Mouse (Mus musculus) ES-Bruce4 (cell line): ENCODE measurements around the gene Shank2.

Experiments
- CTCF ChIP-seq: IDR thresholded peaks from one replicate; pipeline ENCODE4 v1.8.1; 2011; ENCODE audit warnings: low read depth, low read length
- POLR2A ChIP-seq: IDR thresholded peaks from one replicate; pipeline ENCODE4 v1.8.1; 2011; ENCODE audit warnings: low read length; ENCODE audit not compliant: insufficient read depth

GRCm38 (mm10) chr7:144081448-144081847, 79.7 kb downstream of the Shank2 start:
- TF ChIP-seq CTCF (peak; percentile 49), POLR2A (no peak)
